Mouse (Mus musculus): Measurements from ENCODE around the gene Kcnh4. TPM values are rescaled to one million over a fixed set of nuclear protein-coding genes. Genes with fewer than 3 reads are reported as not detected.
"Not testable (repeated sequence)": the region's sequence is repeated elsewhere in the genome, so short reads cannot be mapped to it uniquely, and the experiment has no call there.

Gene Kcnh4
- polyA plus RNA-seq (2016; fragmentation: Nextera tagmentation; extraction: Ambion mirVana) = 1.1 and 2.6 TPM in 2 replicates

- Histone ChIP-seq H3K9me3 (replicated peaks) (no peaks in the 10 kb centered on the region), H3K36me3 (no peaks in the 10 kb centered on the region), H3K27me3 (ENCODE audit: low read depth, poor library complexity, severe bottlenecking) (peaks cover 66% of the 10 kb centered on the region), H3K27ac (replicated peaks) (peak within 1 kb of the TSS; percentile 79), H3K4me3 (peak within 1 kb of the TSS; percentile 60), H3K4me1 (peaks cover 32% of the 10 kb centered on the region)
- peak; percentile 34 for DNase-seq (ENCODE audit: low spot score)
- WGBS = under 1% methylated on average over 49 of the region's 51 CpGs
These were observed at the start of gene Kcnh4 for GRCm38 (mm10) chr11:100759611-100760233. Gene Kcnh4 (minus strand): TSS chr11:100759942.

GRCm38 (mm10) chr11:100806380-100807305 lies 46.9 kb upstream of the Kcnh4 start:
- DNase-seq (ENCODE audit: low spot score) = no peak
- H3K36me3 ChIP-seq = peaks cover 34% of the 10 kb centered on the region
- H3K4me1 ChIP-seq = 0 out of 2 replicates have a peak, but pooled peaks cover 3% of the 10 kb centered on the region
- H3K9me3 ChIP-seq (replicated peaks) = no peaks in the 10 kb centered on the region; the same call in 1 of the 2 replicates
- no peaks in the 10 kb centered on the region for H3K27me3 ChIP-seq (ENCODE audit: low read depth, poor library complexity, severe bottlenecking)
- no peak overlapping the region for H3K27ac ChIP-seq (replicated peaks)
- WGBS = 80% methylated on average over 20 of the region's 20 CpGs
- H3K4me3 ChIP-seq = no peak overlapping the region

- 0 out of 2 replicates have a peak, but pooled peaks cover 3% of the 10 kb centered on the region for H3K4me1 ChIP-seq
- H3K9me3 ChIP-seq (replicated peaks) = no peaks in the 10 kb centered on the region
- H3K4me3 ChIP-seq = no peak overlapping the region
- H3K36me3 ChIP-seq = peaks cover 44% of the 10 kb centered on the region
- DNase-seq (ENCODE audit: low spot score) = no peak
- WGBS = 84% methylated on average over 7 of the region's 7 CpGs
- no peak overlapping the region for H3K27ac ChIP-seq (replicated peaks)
- no peaks in the 10 kb centered on the region for H3K27me3 ChIP-seq (ENCODE audit: low read depth, poor library complexity, severe bottlenecking)
These were observed 45.8 kb upstream of the Kcnh4 start for GRCm38 (mm10) chr11:100805535-100805934.

GRCm38 (mm10) chr11:100804409-100804808 lies 44.7 kb upstream of the Kcnh4 start:
- 95% methylated on average over 10 of the region's 10 CpGs for WGBS
- Histone ChIP-seq H3K9me3 (replicated peaks) (no peaks in the 10 kb centered on the region), H3K36me3 (peaks cover 48% of the 10 kb centered on the region), H3K27me3 (ENCODE audit: low read depth, poor library complexity, severe bottlenecking) (no peaks in the 10 kb centered on the region), H3K27ac (replicated peaks) (no peak overlapping the region), H3K4me3 (no peak overlapping the region), H3K4me1 (0 out of 2 replicates have a peak, but pooled peaks cover 3% of the 10 kb centered on the region)
- no peak for DNase-seq (ENCODE audit: low spot score)

- no peaks in the 10 kb centered on the region for H3K9me3 ChIP-seq (replicated peaks)
- H3K4me1 ChIP-seq = no peaks in the 10 kb centered on the region
- H3K27me3 ChIP-seq (ENCODE audit: low read depth, poor library complexity, severe bottlenecking) = no peaks in the 10 kb centered on the region
- H3K27ac ChIP-seq (replicated peaks) = no peak overlapping the region
- no peak overlapping the region for H3K4me3 ChIP-seq
- H3K36me3 ChIP-seq = peaks cover 56% of the 10 kb centered on the region
- no peak for DNase-seq (ENCODE audit: low spot score)
- WGBS = 89% methylated on average over 5 of the region's 5 CpGs
These were observed 39.7 kb upstream of the Kcnh4 start for GRCm38 (mm10) chr11:100799426-100799825.

- no peak overlapping the region for H3K27ac ChIP-seq (replicated peaks)
These were observed 36.8 kb upstream of the Kcnh4 start for GRCm38 (mm10) chr11:100796585-100796984.

GRCm38 (mm10) chr11:100795386-100795785 lies 35.6 kb upstream of the Kcnh4 start:
- H3K4me1 ChIP-seq = no peaks in the 10 kb centered on the region
- H3K27me3 ChIP-seq (ENCODE audit: low read depth, poor library complexity, severe bottlenecking) = no peaks in the 10 kb centered on the region
- no peaks in the 10 kb centered on the region for H3K9me3 ChIP-seq (replicated peaks)
- no peak overlapping the region for H3K27ac ChIP-seq (replicated peaks)
- H3K4me3 ChIP-seq = no peak overlapping the region
- WGBS = 100% methylated on average over 2 of the region's 2 CpGs
- no peak for DNase-seq (ENCODE audit: low spot score)
- H3K36me3 ChIP-seq = peaks cover 24% of the 10 kb centered on the region

More at GRCm38 (mm10) chr11:100796585-100796984, 36.8 kb upstream of the Kcnh4 start:
- Histone ChIP-seq H3K4me1 (no peaks in the 10 kb centered on the region), H3K36me3 (peaks cover 28% of the 10 kb centered on the region), H3K4me3 (no peak overlapping the region), H3K27me3 (ENCODE audit: low read depth, poor library complexity, severe bottlenecking) (no peaks in the 10 kb centered on the region), H3K9me3 (replicated peaks) (no peaks in the 10 kb centered on the region)
- 64% methylated on average over 8 of the region's 8 CpGs for WGBS
- no peak for DNase-seq (ENCODE audit: low spot score)

- H3K9me3 ChIP-seq (replicated peaks) = no peaks in the 10 kb centered on the region
- no peak overlapping the region for H3K27ac ChIP-seq (replicated peaks)
- 94% methylated on average over 2 of the region's 2 CpGs for WGBS
- no peaks in the 10 kb centered on the region for H3K27me3 ChIP-seq (ENCODE audit: low read depth, poor library complexity, severe bottlenecking)
- no peak overlapping the region for H3K4me3 ChIP-seq
- peaks cover 33% of the 10 kb centered on the region for H3K36me3 ChIP-seq
- peaks cover 8% of the 10 kb centered on the region for H3K4me1 ChIP-seq
- DNase-seq (ENCODE audit: low spot score) = no peak
These were observed 31.8 kb upstream of the Kcnh4 start for GRCm38 (mm10) chr11:100791457-100792049.

- not testable (repeated sequence) for DNase-seq (ENCODE audit: low spot score); H3K4me3 ChIP-seq; H3K9me3 ChIP-seq (replicated peaks); H3K27me3 ChIP-seq (ENCODE audit: low read depth, poor library complexity, severe bottlenecking); H3K27ac ChIP-seq (replicated peaks)
- peaks cover 12% of the 10 kb centered on the region for H3K4me1 ChIP-seq
- peaks cover 33% of the 10 kb centered on the region for H3K36me3 ChIP-seq
- 87% methylated on average over 9 of the region's 9 CpGs for WGBS
These were observed 30.9 kb upstream of the Kcnh4 start for GRCm38 (mm10) chr11:100790644-100791043.

GRCm38 (mm10) chr11:100789702-100790101 lies 30.0 kb upstream of the Kcnh4 start:
- 86% methylated on average over 3 of the region's 3 CpGs for WGBS
- DNase-seq (ENCODE audit: low spot score) = no peak
- H3K27ac ChIP-seq (replicated peaks) = no peak overlapping the region
- peaks cover 33% of the 10 kb centered on the region for H3K36me3 ChIP-seq
- H3K27me3 ChIP-seq (ENCODE audit: low read depth, poor library complexity, severe bottlenecking) = no peaks in the 10 kb centered on the region
- H3K4me3 ChIP-seq = no peak overlapping the region
- H3K9me3 ChIP-seq (replicated peaks) = no peaks in the 10 kb centered on the region
- H3K4me1 ChIP-seq = peaks cover 12% of the 10 kb centered on the region

GRCm38 (mm10) chr11:100785774-100786173 lies 26.0 kb upstream of the Kcnh4 start:
- H3K36me3 ChIP-seq = peaks cover 49% of the 10 kb centered on the region
- DNase-seq (ENCODE audit: low spot score) = no peak
- H3K4me1 ChIP-seq = peaks cover 12% of the 10 kb centered on the region
- no peaks in the 10 kb centered on the region for H3K9me3 ChIP-seq (replicated peaks)
- H3K27me3 ChIP-seq (ENCODE audit: low read depth, poor library complexity, severe bottlenecking) = no peaks in the 10 kb centered on the region
- no peak overlapping the region for H3K4me3 ChIP-seq
- 93% methylated on average over 2 of the region's 2 CpGs for WGBS
- no peak overlapping the region for H3K27ac ChIP-seq (replicated peaks)

- no peak for DNase-seq (ENCODE audit: low spot score)
- H3K9me3 ChIP-seq (replicated peaks) = no peaks in the 10 kb centered on the region
- no peak overlapping the region for H3K27ac ChIP-seq (replicated peaks)
- 93% methylated on average over 8 of the region's 8 CpGs for WGBS
- H3K4me1 ChIP-seq = peaks cover 12% of the 10 kb centered on the region
- peaks cover 41% of the 10 kb centered on the region for H3K36me3 ChIP-seq
- H3K27me3 ChIP-seq (ENCODE audit: low read depth, poor library complexity, severe bottlenecking) = no peaks in the 10 kb centered on the region
- no peak overlapping the region for H3K4me3 ChIP-seq
These were observed 24.5 kb upstream of the Kcnh4 start for GRCm38 (mm10) chr11:100784286-100784685.
